Mouse (Mus musculus) ES-Bruce4 (cell line): ENCODE results near the gene Muc4.

ENCODE experiments used
- CTCF ChIP-seq: IDR thresholded peaks from one replicate; pipeline ENCODE4 v1.8.1; 2011; ENCODE audit warnings: low read depth, low read length
- EP300 ChIP-seq: IDR thresholded peaks from 2 replicates; pipeline ENCODE4 v1.6.1; 2011; ENCODE audit warnings: low read depth, low read length; ENCODE audit not compliant: insufficient read depth
- POLR2A ChIP-seq: IDR thresholded peaks from one replicate; pipeline ENCODE4 v1.8.1; 2011; ENCODE audit warnings: low read length; ENCODE audit not compliant: insufficient read depth

- TF ChIP-seq CTCF = no peak
- TF ChIP-seq POLR2A = no peak
- no peak for TF ChIP-seq EP300
Observed at GRCm38 (mm10) chr16:32803252-32803853, 67.7 kb downstream of the Muc4 start.
